Mouse (Mus musculus) brain, adult 2 months (tissue): ENCODE measurements around the gene 1110004F10Rik.

Experiments
- DNase-seq: peaks from one replicate; pipeline ENCODE4 v3.0.0; 2011; ENCODE audit warnings: low read depth, low spot score

1110004F10Rik gene

DNA sequence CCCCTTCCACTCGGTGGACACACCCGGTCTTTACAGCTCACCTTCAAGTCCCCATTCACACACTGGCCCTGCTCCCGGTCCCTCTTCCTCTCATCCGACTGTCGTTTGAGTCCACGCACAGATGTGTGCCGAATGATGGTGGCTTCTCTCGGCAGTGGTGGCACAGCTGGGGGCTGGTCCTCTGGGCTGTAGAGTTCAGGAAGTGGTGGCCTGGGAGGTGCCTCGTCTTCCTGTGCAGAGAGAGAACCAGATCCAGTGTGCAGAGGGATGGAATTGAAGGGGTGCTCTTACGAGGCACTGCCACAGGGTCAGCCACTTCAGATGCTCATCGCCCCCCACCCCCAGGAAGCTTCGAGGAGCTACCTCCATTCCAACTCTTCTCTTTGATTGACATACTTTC is 98.0 kb downstream of the 1110004F10Rik start:
- DNase-seq, result no peak

DNA sequence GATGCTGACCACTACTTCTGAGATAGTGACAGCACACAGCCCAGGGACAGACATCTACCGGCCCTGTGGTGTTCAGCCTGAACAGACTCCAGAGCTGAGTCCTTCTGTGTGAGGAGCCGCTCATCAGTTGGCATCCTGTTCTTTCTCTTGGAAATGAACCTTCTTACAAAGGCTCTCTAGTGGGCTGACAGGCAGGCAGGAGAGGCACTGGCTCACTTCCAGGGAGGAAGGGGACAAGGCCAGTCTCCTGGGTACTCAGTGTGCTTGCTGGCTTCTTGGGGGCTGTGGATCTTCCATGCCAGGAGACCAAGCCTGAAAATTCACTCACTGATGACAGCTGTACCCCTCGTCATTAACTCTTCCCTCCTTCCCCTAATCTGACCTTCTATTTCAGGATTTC is 98.5 kb downstream of the 1110004F10Rik start:
- no peak for DNase-seq

DNA sequence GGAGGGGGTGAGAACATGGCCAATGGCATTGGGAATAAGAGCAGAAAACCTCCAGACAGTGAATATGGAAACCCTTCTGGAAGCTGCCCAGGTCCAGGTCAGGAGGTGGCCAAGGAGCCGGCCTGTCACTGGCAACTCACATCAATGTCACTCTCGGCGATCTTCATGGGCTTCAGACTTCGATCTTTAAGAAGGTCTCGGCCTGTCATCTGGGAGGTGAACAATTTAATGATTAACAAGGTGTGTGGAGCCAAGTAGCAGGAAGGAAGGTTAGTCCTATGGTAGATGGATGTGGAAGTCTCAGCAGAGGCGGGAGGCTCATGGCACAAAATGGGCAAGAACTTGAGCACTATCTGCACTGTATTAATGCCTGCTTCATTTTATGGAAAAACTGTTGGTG is 105.8 kb downstream of the 1110004F10Rik start:
- DNase-seq, result no peak

DNA sequence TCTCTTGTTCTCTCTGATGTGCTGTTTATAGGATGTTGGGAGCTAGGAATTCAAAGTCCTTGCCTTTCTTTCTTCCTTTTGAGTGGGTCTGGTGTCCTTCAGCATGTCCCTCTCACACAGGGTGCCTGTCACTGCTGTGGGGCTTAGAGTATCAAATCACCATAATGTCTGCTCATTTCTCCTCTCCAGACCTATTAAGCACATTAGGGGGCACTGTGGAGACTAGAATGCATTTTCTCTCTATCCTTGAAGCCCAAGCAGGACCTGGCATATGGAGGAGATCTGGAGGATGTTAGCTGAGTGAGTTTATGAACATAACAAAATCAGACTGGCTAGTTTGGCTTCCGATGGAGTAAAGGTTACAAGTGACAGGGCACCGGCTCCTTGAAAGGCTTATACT is 107.9 kb downstream of the 1110004F10Rik start:
- peak; percentile 44 for DNase-seq

DNA sequence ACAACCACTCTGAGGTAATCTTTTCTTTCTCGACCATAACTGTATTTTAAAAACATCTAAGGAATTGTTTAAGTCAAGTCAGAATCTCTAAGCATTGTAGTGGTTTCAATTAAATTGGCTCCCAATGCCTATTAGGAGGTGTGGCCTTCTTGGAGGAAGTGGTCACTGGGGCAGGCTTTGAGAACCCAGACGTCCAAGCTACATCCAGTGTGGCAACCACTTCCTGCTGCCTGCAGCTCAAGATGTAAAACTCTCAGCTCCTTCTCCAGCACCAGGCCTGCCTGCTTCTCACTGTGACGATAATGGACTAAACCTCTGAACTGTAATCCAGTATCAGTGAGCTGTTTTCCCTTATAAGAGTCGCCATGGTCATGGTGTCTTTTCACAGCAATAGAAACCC is 110.4 kb downstream of the 1110004F10Rik start:
- DNase-seq, result no peak

DNA sequence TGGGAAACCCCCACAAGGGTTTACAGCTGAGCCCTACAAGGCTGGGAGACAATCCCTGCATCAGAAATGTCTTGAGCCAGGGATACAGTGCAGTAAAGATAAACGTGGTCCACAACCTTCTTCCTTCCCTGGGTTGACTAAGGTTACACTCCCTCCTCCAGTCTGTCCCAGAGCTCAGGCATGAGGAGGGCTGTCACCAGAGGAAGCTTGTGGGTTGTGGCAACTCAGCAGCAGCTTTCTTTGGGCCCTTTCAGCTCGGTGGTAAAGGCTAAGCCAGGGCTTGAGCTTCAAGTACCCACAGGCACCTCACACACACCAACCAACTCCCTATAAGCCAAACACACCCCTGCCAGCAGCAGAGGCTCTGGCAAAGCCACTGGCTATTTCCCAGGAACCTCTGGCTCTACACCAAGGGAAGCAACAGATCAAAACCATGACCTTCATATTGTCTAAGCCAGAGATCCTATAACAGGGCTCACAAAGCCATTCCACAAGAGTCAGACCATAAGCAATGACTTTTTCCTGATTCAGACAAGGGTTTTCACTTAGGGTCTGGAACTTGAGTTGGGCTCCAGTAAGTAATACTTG is 114.7 kb downstream of the 1110004F10Rik start:
- no peak for DNase-seq
